Mouse (Mus musculus) embryonic facial prominence, embryonic 10.5 days (tissue): ENCODE measurements around the gene Map2k3. TPM values are rescaled to one million over a fixed set of nuclear protein-coding genes. Genes with fewer than 3 reads are reported as not detected.
"Not testable (repeated sequence)": the region's sequence is repeated elsewhere in the genome, so short reads cannot be mapped to it uniquely, and the experiment has no call there.

ENCODE experiments used
- DNase-seq: peaks from one replicate; pipeline ENCODE4 v3.0.0-alpha.2; 2017; ENCODE audit warnings: low spot score
- H3K27ac ChIP-seq: fragments of 300-500 bp; sonication (generic); replicated peaks from 2 replicates; pipeline ENCODE4 v1.5.1; 2016; ENCODE audit warnings: mild to moderate bottlenecking
- H3K27me3 ChIP-seq: fragments of 300-500 bp; sonication (generic); replicated peaks from 2 replicates; pipeline ENCODE4 v1.6.1; 2016; ENCODE audit warnings: low read depth, mild to moderate bottlenecking; ENCODE audit not compliant: poor library complexity, severe bottlenecking
- H3K36me3 ChIP-seq: fragments of 300-500 bp; sonication (generic); replicated peaks from 2 replicates; pipeline ENCODE4 v1.6.1; 2016; ENCODE audit warnings: mild to moderate bottlenecking, moderate library complexity
- H3K4me1 ChIP-seq: fragments of 300-500 bp; sonication (generic); 2 replicates; pipeline ENCODE4 v1.6.1; 2016
- H3K4me3 ChIP-seq: fragments of 300-500 bp; sonication (generic); 2 replicates; pipeline ENCODE4 v1.5.1; 2016; ENCODE audit warnings: mild to moderate bottlenecking, moderate library complexity
- H3K9me3 ChIP-seq: fragments of 300-500 bp; sonication (generic); 2 replicates; pipeline ENCODE4 v1.6.1; 2016; ENCODE audit warnings: mild to moderate bottlenecking
- WGBS: fragments of 180-500 bp; shearing (Covaris S2); methylation state at CpG from one replicate; pipeline ENCODE4 v1.1.7; 2016; 5-methylcytosine and 5-hydroxymethylcytosine counted together
- polyA plus RNA-seq: library from polyadenylated mRNA; unstranded; fragments of >200 nt; fragmentation: Nextera tagmentation; extraction: Ambion mirVana; gene quantifications from 2 replicates; pipeline ENCODE4 v1.2.1, GENCODE M21; 2016

Gene Map2k3
- polyA plus RNA-seq: 79.7 and 87.1 TPM in 2 replicates

DNA sequence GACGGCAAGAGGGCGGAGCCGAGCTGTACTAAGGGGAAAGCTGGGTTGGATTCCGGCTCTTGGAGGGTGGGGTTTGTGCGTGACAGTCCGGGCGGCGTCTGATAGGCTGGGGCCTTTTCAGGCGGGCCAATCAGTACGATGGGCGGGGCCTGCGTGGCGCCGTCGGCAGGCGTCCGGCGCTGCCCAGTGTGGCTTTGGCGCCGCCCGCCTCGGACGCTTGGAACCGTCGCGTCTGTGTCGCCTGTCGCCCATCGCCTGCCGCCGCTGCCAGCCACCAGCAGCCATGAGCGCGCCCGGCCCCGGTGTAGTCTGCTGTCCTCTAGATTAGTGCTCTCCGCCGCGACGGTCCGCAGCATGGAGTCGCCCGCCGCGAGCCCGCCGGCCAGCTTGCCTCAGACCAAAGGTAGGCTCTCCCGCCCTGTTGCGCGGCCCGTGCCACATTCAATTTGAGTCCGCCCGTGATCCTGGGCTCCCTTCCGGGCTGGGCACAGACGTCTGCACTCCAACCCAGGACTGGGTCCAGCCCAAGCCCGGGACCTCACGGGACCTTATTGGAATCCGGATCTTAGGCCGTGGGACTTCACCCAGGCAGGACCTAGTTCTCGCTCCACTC, at the start of gene Map2k3:
Gene Map2k3, plus strand, starts transcription at position 165 of the 613 bp plus-strand sequence.
- Histone ChIP-seq H3K27ac (peak within 1 kb of the TSS; percentile 90), H3K9me3 (no peaks in the 10 kb centered on the region), H3K27me3 (peaks cover 8% of the 10 kb centered on the region; the same call in 1 of the 2 replicates), H3K36me3 (peaks cover 14% of the 10 kb centered on the region; the same call in 1 of the 2 replicates), H3K4me3 (peak within 1 kb of the TSS; percentile 89), H3K4me1 (peaks cover 59% of the 10 kb centered on the region)
- under 1% methylated on average over 59 of the region's 59 CpGs for WGBS
- peak; percentile 96 for DNase-seq

DNA sequence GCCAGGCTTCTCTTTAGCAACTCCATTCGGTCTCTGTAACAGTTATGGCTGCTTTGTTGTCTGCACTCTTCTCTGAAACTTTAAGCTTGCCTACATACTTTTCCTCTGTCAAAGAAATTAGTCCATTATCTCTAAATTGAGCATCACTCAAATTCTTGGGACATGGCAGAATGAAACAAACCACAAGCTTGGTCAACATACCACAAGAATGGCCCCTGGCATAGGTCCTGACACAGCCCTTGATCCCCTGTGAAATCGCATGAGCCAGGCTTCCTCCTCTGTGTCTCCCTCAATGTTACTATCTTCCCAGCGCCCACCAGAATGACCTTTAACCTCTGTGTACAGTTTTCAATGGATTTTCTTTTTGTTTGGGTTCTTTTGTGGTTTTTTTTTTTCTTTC, 49.4 kb upstream of the Map2k3 start:
- WGBS: 80% methylated on average over 3 of the region's 3 CpGs
- H3K4me3 ChIP-seq: no peak overlapping the region
- H3K27me3 ChIP-seq: no peaks in the 10 kb centered on the region
- no peak for DNase-seq
- H3K9me3 ChIP-seq: no peaks in the 10 kb centered on the region
- H3K36me3 ChIP-seq: no peaks in the 10 kb centered on the region; the same call in 1 of the 2 replicates
- H3K4me1 ChIP-seq: peaks cover 11% of the 10 kb centered on the region
- no peak overlapping the region for H3K27ac ChIP-seq

DNA sequence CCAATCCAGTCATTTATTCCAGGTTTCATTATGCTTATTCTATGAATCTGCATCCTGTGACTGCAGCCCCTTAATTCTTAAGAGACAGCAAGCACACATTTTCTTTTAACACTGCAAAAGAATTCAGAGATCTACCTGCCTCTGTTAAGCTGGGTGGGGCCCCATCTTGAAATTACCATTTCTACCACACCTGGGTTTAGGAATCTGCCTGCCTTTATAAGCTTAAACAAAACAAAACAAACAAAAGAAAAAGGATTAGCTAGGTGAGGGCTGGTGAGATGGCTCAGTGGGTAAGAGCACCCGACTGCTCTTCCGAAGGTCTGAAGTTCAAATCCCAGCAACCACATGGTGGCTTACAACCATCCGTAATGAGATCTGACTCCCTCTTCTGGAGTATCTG, 44.8 kb upstream of the Map2k3 start:
- not testable (repeated sequence) for H3K36me3 ChIP-seq, H3K27ac ChIP-seq, H3K27me3 ChIP-seq, DNase-seq, H3K9me3 ChIP-seq, H3K4me3 ChIP-seq
- H3K4me1 ChIP-seq: peaks cover 10% of the 10 kb centered on the region
- WGBS: 83% methylated on average over 3 of the region's 3 CpGs

DNA sequence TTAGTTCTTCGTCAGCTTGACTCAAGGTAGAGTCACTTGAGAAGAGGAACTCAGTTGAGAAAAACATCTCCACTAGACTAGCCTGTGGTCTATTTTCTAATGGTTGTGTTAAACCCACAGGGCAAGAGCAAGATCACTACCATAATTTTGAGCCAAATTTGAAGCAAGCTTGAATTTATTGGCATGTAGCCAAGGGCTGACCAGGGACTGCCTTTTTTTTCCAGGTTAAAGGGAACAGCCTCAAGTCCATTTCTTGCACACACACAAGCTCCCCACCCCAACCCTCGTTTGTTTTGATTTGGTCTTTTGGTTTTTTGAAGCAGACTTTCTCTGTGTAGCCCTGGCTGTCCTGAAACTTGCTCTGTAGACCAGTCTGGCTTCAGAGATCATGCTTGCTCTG, 42.0 kb upstream of the Map2k3 start:
- no peak overlapping the region for H3K4me3 ChIP-seq
- H3K9me3 ChIP-seq: no peaks in the 10 kb centered on the region
- H3K27me3 ChIP-seq: no peaks in the 10 kb centered on the region
- peaks cover 10% of the 10 kb centered on the region for H3K4me1 ChIP-seq
- WGBS: 63% methylated on average over 2 of the region's 2 CpGs
- DNase-seq: no peak
- H3K36me3 ChIP-seq: no peaks in the 10 kb centered on the region
- H3K27ac ChIP-seq: no peak overlapping the region

DNA sequence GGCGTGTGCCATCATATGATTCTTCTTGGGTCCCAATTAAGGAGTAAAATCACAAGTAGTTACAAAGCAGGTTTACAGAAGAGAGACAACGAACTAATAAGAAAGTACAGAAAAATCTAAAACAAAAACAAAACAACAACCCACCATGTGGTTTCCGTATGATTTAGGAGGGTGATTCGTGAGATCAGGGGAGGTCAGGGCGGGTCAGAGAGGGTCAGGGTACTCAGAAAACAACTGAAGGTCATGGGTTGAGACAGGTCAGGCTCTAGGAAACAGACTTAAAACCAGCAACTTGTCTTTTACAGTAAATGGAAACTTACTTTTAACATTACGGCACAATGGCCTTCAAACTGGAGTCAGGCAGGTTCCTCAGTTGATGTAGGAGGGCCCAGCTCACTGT, 41.5 kb upstream of the Map2k3 start:
- Histone ChIP-seq H3K36me3 (no peaks in the 10 kb centered on the region), H3K9me3 (no peaks in the 10 kb centered on the region), H3K27ac (no peak overlapping the region), H3K4me3 (no peak overlapping the region), H3K27me3 (no peaks in the 10 kb centered on the region), H3K4me1 (peaks cover 10% of the 10 kb centered on the region)
- DNase-seq: no peak
- 46% methylated on average over 6 of the region's 6 CpGs for WGBS

DNA sequence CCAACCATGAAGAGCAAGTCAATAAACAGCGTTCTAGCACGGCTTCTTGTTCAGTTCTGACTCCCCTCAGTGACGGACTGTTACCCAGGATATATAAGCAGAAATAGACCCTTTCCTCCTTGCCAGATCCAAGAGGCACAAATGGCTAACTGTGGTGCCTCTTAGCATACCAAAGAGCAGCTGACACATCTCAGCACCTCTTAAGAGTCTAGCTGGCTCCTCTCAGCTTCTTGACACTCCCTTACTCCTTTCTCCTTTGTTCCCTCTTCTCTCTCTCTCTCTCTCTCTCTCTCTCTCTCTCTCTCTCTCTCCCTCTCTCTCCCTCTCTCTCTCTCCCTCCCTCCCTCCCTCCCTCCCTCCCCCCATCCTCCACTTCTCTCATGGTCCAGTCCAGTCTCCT, 41.1 kb upstream of the Map2k3 start:
- peaks cover 14% of the 10 kb centered on the region for H3K4me1 ChIP-seq
- DNase-seq: no peak
- WGBS: 53% methylated on average over 3 of the region's 3 CpGs
- no peaks in the 10 kb centered on the region for H3K27me3 ChIP-seq
- no peaks in the 10 kb centered on the region for H3K9me3 ChIP-seq
- no peak overlapping the region for H3K27ac ChIP-seq
- H3K36me3 ChIP-seq: no peaks in the 10 kb centered on the region
- H3K4me3 ChIP-seq: no peak overlapping the region

DNA sequence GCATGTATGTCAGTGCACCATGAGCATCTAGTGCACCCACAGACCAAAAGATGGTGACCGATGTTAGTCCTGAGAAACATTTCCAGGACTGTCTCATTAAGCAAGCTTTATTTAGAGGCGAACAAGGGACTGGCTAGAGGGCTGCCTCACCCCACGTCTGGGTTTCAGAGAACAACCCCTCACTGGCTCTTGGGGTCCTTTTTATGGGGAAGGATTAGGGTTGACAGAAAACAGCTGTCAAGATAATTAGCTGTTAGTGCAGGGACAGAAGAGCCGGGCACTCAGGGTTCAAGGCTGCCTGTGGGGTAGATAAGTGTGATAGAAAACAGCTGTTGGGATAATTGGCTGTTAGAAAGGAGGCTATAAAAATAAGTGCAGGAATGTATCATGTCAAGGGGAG, 35.9 kb upstream of the Map2k3 start:
- DNase-seq: peak; percentile 59
- no peaks in the 10 kb centered on the region for H3K9me3 ChIP-seq
- peaks cover 20% of the 10 kb centered on the region for H3K4me1 ChIP-seq
- H3K36me3 ChIP-seq: no peaks in the 10 kb centered on the region
- H3K27ac ChIP-seq: no peak overlapping the region
- H3K27me3 ChIP-seq: 0 out of 2 replicates have a peak, but pooled peaks cover 5% of the 10 kb centered on the region
- H3K4me3 ChIP-seq: 0 out of 2 replicates have a peak overlapping the region, but pooled peaks have one; percentile 6
- WGBS: 21% methylated on average over 4 of the region's 4 CpGs

DNA sequence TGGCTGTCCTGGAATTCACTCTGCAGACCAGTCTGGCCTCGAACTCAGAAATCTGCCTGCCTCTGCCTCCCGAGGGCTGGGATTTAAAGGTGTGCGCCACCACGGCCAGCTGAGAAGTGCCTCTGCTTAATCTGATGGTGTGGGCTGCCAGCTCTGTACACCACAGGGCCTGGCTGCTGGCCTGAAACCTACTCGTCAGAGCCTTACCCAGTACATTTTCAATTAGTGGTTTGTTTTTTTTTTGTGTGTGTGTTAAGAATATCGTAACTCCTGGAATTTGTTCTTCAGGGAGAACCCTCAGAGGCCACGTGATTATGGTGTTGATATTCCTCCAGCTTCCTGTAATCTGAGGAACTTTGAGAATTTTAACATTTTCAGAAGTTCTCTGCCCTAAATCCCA, 29.8 kb upstream of the Map2k3 start:
- Histone ChIP-seq H3K9me3 (no peaks in the 10 kb centered on the region), H3K27me3 (0 out of 2 replicates have a peak, but pooled peaks cover 5% of the 10 kb centered on the region), H3K36me3 (peaks cover 40% of the 10 kb centered on the region), H3K4me3 (no peak overlapping the region), H3K4me1 (peaks cover 18% of the 10 kb centered on the region), H3K27ac (no peak overlapping the region)
- DNase-seq: no peak
- WGBS: 76% methylated on average over 7 of the region's 7 CpGs

DNA sequence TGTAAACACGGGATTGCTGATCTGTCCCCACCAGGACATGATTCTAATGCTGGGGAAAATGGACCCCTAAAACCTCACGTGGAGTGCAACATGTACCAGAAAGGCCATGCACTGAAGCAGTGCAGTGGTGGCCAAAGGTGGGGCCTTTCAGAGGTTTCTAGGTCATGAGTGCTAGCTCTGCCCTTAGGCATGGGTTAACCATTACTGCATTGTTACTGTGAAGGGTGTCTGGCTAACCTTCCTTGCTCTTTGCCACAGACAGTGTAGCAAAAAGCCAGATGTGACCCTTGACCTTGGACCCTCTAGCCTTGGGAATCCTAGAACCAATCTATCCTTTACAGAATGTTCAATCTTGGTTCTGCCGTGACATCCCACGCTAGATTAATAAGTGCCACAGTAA, 29.3 kb upstream of the Map2k3 start:
- peaks cover 40% of the 10 kb centered on the region for H3K36me3 ChIP-seq
- no peak overlapping the region for H3K27ac ChIP-seq
- H3K4me1 ChIP-seq: peaks cover 14% of the 10 kb centered on the region
- no peak for DNase-seq
- no peak overlapping the region for H3K4me3 ChIP-seq
- H3K27me3 ChIP-seq: 0 out of 2 replicates have a peak, but pooled peaks cover 5% of the 10 kb centered on the region
- H3K9me3 ChIP-seq: no peaks in the 10 kb centered on the region
- 47% methylated on average over 4 of the region's 4 CpGs for WGBS

DNA sequence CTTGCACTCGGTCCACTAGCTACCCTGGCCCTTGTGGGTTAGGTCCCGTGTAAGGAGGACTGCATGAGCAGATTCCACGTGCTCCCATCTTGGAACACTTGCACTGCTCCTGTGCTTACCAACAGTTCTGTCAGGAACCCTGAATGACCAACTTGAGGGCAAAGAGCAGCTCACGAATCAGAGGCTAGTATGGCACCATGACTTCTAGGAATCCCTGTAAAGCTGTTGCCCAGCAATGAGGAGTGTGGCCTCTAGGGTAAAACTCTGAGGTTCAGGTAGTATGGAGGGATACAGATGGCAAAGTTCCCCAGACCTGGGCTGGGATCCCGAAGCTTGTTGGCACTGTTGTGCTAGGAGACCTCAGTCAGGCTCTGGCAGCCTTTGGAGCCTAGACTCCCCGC, 28.2 kb upstream of the Map2k3 start:
- WGBS: 90% methylated on average over 6 of the region's 6 CpGs
- Histone ChIP-seq H3K27me3 (0 out of 2 replicates have a peak, but pooled peaks cover 3% of the 10 kb centered on the region), H3K36me3 (peaks cover 40% of the 10 kb centered on the region), H3K9me3 (no peaks in the 10 kb centered on the region), H3K27ac (no peak overlapping the region), H3K4me1 (peaks cover 14% of the 10 kb centered on the region), H3K4me3 (no peak overlapping the region)
- DNase-seq: no peak

DNA sequence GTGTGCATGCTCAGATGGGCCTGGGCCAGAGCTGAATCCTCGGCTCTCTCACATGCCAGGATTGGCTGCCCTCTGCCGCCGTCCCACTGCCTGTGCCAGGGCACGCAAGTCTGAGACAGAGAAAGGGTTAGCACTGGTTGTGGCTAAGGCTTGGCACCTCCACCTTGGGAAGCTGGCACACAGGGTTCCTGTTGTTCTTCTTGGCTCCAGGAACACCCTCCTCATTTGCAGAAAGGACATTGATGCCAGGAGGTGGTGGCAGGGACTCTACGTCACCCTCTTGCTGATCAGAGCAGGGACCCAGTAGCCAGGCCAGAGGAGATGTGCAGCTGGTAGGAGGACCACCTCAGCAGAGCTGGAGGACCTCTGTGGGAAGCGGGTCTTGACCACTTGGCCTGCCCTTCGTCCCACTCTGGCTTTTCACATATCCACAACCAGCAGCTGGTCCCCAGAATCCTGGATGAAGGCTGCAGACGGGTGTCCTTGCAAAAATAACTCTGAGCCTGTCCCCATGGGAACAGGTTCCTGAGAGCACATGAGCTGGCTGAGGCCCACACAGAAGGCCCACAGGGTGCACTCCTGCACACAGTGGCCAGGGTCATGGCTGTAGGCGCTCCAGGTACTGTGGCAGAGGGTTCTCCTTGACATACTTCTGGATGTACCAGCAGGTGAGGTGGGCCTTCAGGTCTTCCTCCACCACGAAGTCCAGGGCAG, 26.3 kb upstream of the Map2k3 start:
- Histone ChIP-seq H3K27me3 (no peaks in the 10 kb centered on the region), H3K9me3 (no peaks in the 10 kb centered on the region), H3K36me3 (peaks cover 40% of the 10 kb centered on the region), H3K27ac (no peak overlapping the region), H3K4me3 (no peak overlapping the region), H3K4me1 (peaks cover 14% of the 10 kb centered on the region)
- WGBS: 91% methylated on average over 10 of the region's 10 CpGs
- DNase-seq: no peak

DNA sequence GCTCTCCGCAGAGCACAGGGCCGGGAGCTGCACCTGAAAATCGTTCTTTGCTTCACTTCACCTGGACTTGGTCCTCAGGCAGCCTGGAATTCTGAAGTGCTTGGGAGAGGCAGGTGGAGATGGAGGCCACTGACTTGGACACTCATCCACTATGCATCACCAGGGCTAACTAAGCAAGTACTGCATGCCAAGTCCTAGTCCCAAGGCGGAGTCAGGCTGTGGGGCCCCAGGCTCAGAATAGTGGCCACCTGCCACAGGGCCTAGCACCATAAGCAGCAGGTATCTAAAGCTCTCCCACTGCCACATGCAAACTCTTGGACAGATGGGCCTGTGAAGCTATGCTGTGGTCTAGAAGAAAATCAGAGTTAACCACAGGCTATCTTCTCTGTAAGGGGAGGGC, 25.4 kb upstream of the Map2k3 start:
- H3K36me3 ChIP-seq: peaks cover 40% of the 10 kb centered on the region
- 90% methylated on average over 4 of the region's 4 CpGs for WGBS
- H3K27ac ChIP-seq: no peak overlapping the region
- H3K27me3 ChIP-seq: no peaks in the 10 kb centered on the region
- H3K9me3 ChIP-seq: no peaks in the 10 kb centered on the region
- no peak overlapping the region for H3K4me3 ChIP-seq
- H3K4me1 ChIP-seq: peaks cover 14% of the 10 kb centered on the region
- DNase-seq: no peak

DNA sequence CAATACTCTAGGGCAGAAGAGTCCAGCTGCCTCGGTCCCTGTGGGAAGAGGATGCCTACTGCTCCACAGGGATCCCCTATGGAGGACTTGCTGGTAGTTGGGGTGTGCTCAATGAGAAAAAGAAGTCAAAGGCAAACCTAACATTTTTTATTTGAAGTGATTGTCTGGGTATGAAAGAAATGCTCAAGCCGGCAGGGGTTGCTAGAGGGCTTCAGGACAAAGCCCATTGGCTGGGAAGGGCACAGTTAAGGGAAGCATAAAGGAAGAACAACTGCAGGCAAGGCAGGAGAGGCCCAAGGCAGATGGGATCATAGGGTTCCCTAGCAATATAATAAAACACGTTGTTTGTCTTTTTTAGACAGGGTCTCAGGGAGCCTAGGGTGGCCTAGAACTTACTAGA, 23.8 kb upstream of the Map2k3 start:
- 74% methylated on average over 3 of the region's 3 CpGs for WGBS
- no peaks in the 10 kb centered on the region for H3K9me3 ChIP-seq
- no peaks in the 10 kb centered on the region for H3K27me3 ChIP-seq
- H3K36me3 ChIP-seq: peaks cover 38% of the 10 kb centered on the region
- H3K27ac ChIP-seq: no peak overlapping the region
- DNase-seq: no peak
- peaks cover 20% of the 10 kb centered on the region for H3K4me1 ChIP-seq
- no peak overlapping the region for H3K4me3 ChIP-seq
